ENCODE assay signal across 8 mouse cellular contexts in genomic region chr13:5803540-5804380, GRCm38 (mm10). TPM values are rescaled to one million over a fixed set of nuclear protein-coding genes. Genes with fewer than 3 reads are reported as not detected.
DNase-seq lines count a peak whose midpoint lies in the region; ATAC-seq lines count a peak whose summit lies in the region.

No protein-coding gene starts in this region.

- DNase-seq in frontal cortex, postnatal 10 days (ENCODE audit: low spot score in 2 of 2), result no peak
- peak; percentile 77 for DNase-seq in adipocyte (ENCODE audit: low spot score)
- DNase-seq in gastrocnemius, adult 18-20 months (ENCODE audit: low spot score), result peak; percentile 65
- DNase-seq in intestine, embryonic 14.5 days (ENCODE audit: low spot score), result peak; percentile 62
- DNase-seq in cerebellum, adult 11-12 months, result no peak
- DNase-seq in frontal cortex, postnatal 36 days (ENCODE audit: low spot score in 2 of 2), result no peak

- no peaks in the 10 kb centered on the region for H3K27me3 ChIP-seq in intestine, embryonic 14.5 days (replicated peaks; ENCODE audit: control insufficient read depth, insufficient read depth, low read length)
- no peaks in the 10 kb centered on the region for H3K27me3 ChIP-seq in lung, embryonic 16.5 days (ENCODE audit: control insufficient read depth, insufficient read depth, low read depth, low read length)

- H3K9me3 ChIP-seq in intestine, embryonic 14.5 days (ENCODE audit: control insufficient read depth, low read length), result no peaks in the 10 kb centered on the region
- no peaks in the 10 kb centered on the region for H3K9me3 ChIP-seq in lung, embryonic 16.5 days (ENCODE audit: control insufficient read depth, low read length)

- H3K4me3 ChIP-seq in intestine, embryonic 14.5 days (ENCODE audit: low read depth, low read length), result no peak overlapping the region
- H3K4me3 ChIP-seq in lung, embryonic 16.5 days (ENCODE audit: low read length), result no peak overlapping the region

- peak overlapping the region; percentile 84 for H3K27ac ChIP-seq in intestine, embryonic 14.5 days (ENCODE audit: low read depth)
- peak overlapping the region; percentile 86 for H3K27ac ChIP-seq in lung, embryonic 16.5 days (ENCODE audit: low read length)

- H3K9ac ChIP-seq in intestine, embryonic 14.5 days (ENCODE audit: low read length), result no peak overlapping the region
- no peak overlapping the region for H3K9ac ChIP-seq in lung, embryonic 16.5 days (ENCODE audit: low read length)

- peak overlapping the region; percentile 3 for H3K4me2 ChIP-seq in intestine, embryonic 14.5 days (ENCODE audit: low read length)
- H3K4me2 ChIP-seq in lung, embryonic 16.5 days (ENCODE audit: low read depth, low read length), result 0 out of 2 replicates have a peak overlapping the region, but pooled peaks have one; percentile 3

- 0 out of 2 replicates have a peak, but pooled peaks have one; percentile 38 for ATAC-seq in frontal cortex, adult (ENCODE audit: low TSS enrichment)
- ATAC-seq in intestine, embryonic 14.5 days (replicated peaks; ENCODE audit: low FRiP score, low TSS enrichment, low read depth), result peak; percentile 87
- ATAC-seq in lung, embryonic 16.5 days (ENCODE audit: low read depth), result peak; percentile 88

- peaks cover 8% of the 10 kb centered on the region; the same call in 1 of the 2 replicates for H3K4me1 ChIP-seq in intestine, embryonic 14.5 days (replicated peaks; ENCODE audit: control insufficient read depth, insufficient read depth, low read length)
- H3K4me1 ChIP-seq in lung, embryonic 16.5 days (replicated peaks; ENCODE audit: control insufficient read depth, insufficient read depth, low read length), result peaks cover 15% of the 10 kb centered on the region

- 14% methylated on average over 6 of the region's 6 CpGs for WGBS in intestine, embryonic 14.5 days
- 16% methylated on average over 6 of the region's 6 CpGs for WGBS in lung, embryonic 16.5 days

- no peaks in the 10 kb centered on the region for H3K36me3 ChIP-seq in intestine, embryonic 14.5 days (ENCODE audit: control insufficient read depth, insufficient read depth, low read length)
- no peaks in the 10 kb centered on the region for H3K36me3 ChIP-seq in lung, embryonic 16.5 days (ENCODE audit: control insufficient read depth, insufficient read depth, low read length)

RNA-seq across cellular contexts. Expression of gene Klf6, which starts 57.5 kb away (rescaled TPM):
- 10 to 100 TPM; 23.4 to 34.7 TPM for total RNA-seq in gastrocnemius, adult 18-20 months (2021)
- polyA plus RNA-seq in intestine, embryonic 14.5 days (2014; fragmentation: Nextera tagmentation; extraction: Ambion mirVana), result 65.3 and 73.7 TPM in 2 replicates
- 86.9 and 95.5 TPM in 2 replicates for polyA plus RNA-seq in lung, embryonic 16.5 days (2015; fragmentation: Nextera tagmentation; extraction: Ambion mirVana)

Comparison
In these comparisons a context has a peak if more than half of its experiments do, and no peak if none do; other contexts are left out.
1. ATAC-seq: peak in every context shown above with its lines; median percentile 88 in lung, embryonic 16.5 days; 87 in intestine, embryonic 14.5 days; 38 in frontal cortex, adult.
2. DNase-seq: peak in adipocyte (single experiment), gastrocnemius, adult 18-20 months (single experiment) and intestine, embryonic 14.5 days (single experiment); none in frontal cortex, postnatal 10 days (0 of 2), cerebellum, adult 11-12 months (single experiment) and frontal cortex, postnatal 36 days (0 of 2).